Mouse (Mus musculus) left cerebral cortex, adult 2 months (tissue): ENCODE measurements around the gene Sacs. TPM values are rescaled to one million over a fixed set of nuclear protein-coding genes. Genes with fewer than 3 reads are reported as not detected.

Source experiments
- DNase-seq, 2 experiments: peaks; one replicate each; pipeline ENCODE4 v3.0.0; 2021 to 2022; ENCODE audit warnings: low spot score in 2 of 2, mixed read lengths in 1 of 2; ENCODE audit errors: extremely low spot score in 1 of 2
- H3K27ac ChIP-seq: fragments of 200-600 bp; 2 replicates; pipeline ENCODE4 v1.8.1; 2022
- H3K4me3 ChIP-seq: fragments of 200-600 bp; 2 replicates; pipeline ENCODE4 v1.8.1; 2022
- CTCF ChIP-seq: fragments of 200-600 bp; IDR thresholded peaks from 2 replicates; pipeline ENCODE4 v1.8.1; 2022; ENCODE audit warnings: antibody characterized with exemption, mild to moderate bottlenecking, moderate library complexity
- intact Hi-C: fragments of 180-260 bp; cut with DNase I; formaldehyde crosslinking; loops from one replicate; pipeline ENCODE4 v1.15.1; 2025
- total RNA-seq, 2 experiments: library from RNA; stranded (reverse); gene quantifications; 2 replicates each; pipeline ENCODE4 v1.2.3; 2021

Gene Sacs
- total RNA-seq, 2 experiments from 2014 or later, result 63.0 to 63.8 TPM

- intact Hi-C loops, result no loop called here
- no peak for TF ChIP-seq CTCF
- Histone ChIP-seq H3K27ac (no peak overlapping the region), H3K4me3 (no peak overlapping the region)
- no peak for DNase-seq
Measured at GRCm38 (mm10) chr14:61259084-61259483, 120.8 kb downstream of the Sacs start.

GRCm38 (mm10) chr14:61267908-61268475, 129.7 kb downstream of the Sacs start:
- no peak for TF ChIP-seq CTCF
- intact Hi-C loops, result no loop called here
- Histone ChIP-seq H3K4me3 (no peak overlapping the region), H3K27ac (no peak overlapping the region)
- DNase-seq, result no peak

- DNase-seq, result no peak
- Histone ChIP-seq H3K27ac (no peak overlapping the region), H3K4me3 (no peak overlapping the region)
- TF ChIP-seq CTCF, result no peak
- intact Hi-C loops, result no loop called here
Measured at GRCm38 (mm10) chr14:61274414-61275198, 136.3 kb downstream of the Sacs start.

GRCm38 (mm10) chr14:61277285-61277684, 139.0 kb downstream of the Sacs start:
- peak; percentile 45 for TF ChIP-seq CTCF
- peak; percentile 20 to 54 for DNase-seq
- Histone ChIP-seq H3K27ac (no peak overlapping the region), H3K4me3 (no peak overlapping the region)
- intact Hi-C loops, result no loop called here

GRCm38 (mm10) chr14:61278676-61279300, 140.5 kb downstream of the Sacs start:
- Histone ChIP-seq H3K4me3 (no peak overlapping the region), H3K27ac (no peak overlapping the region)
- no peak for TF ChIP-seq CTCF
- intact Hi-C loops, result no loop called here
- DNase-seq, result no peak

- Histone ChIP-seq H3K27ac (no peak overlapping the region), H3K4me3 (no peak overlapping the region)
- no peak for TF ChIP-seq CTCF
- DNase-seq, result no peak
- intact Hi-C loops, result no loop called here
Measured at GRCm38 (mm10) chr14:61288606-61289286, 150.5 kb downstream of the Sacs start.

Other genes starting within 250 kb of the Sacs start
- gene Tnfrsf19, start 92.0 kb upstream of the Sacs start, total RNA-seq, result 10 to 100 TPM; 49.5 to 51.9 TPM
- under 1 TPM in 1 of 2 experiments, not detected in 1; 0.14 TPM for gene Sgcg, start 120.0 kb downstream of the Sacs start, total RNA-seq
- gene Arl11, start 171.3 kb downstream of the Sacs start, total RNA-seq, result under 1 TPM; 0.56 to 0.77 TPM
- gene Ebpl, start 222.0 kb downstream of the Sacs start, total RNA-seq, result 1 to 10 TPM; 3.9 to 4.3 TPM